ENCODE assay signal across 18 mouse cellular contexts in the genomic region with DNA sequence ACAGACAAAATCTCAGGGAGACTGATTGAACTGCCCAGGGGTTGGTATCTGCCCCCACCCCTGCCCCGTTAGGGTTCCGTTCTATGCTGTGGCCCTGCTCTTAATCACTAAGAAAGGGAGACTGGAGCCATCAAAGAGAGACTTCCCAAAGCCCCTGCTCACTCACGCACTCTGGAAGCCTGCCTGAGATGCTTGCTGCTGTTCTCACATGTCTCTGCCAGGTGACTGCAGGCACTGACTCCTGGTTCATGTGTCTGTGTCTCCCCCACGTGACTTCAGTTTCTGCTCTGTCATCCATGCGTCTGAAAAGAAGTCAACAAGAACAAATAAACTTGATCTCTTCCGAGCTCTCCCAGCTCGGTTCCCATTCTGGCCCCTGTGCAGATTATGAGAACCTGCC. TPM values are rescaled to one million over a fixed set of nuclear protein-coding genes. Genes with fewer than 3 reads are reported as not detected.
DNase-seq lines count a peak whose midpoint lies in the region; ATAC-seq lines count a peak whose summit lies in the region.
"Not testable (repeated sequence)": the region's sequence is repeated elsewhere in the genome, so short reads cannot be mapped to it uniquely, and the experiment has no call there.
"Had no signal": no experiment of that assay in that cellular context is flagged by ENCODE, and none has a peak within 500 bp of the region (broad histone marks: within the 10 kb centered on the region; RNA-seq: fewer than 3 reads in every experiment).

No protein-coding gene starts in this region.

- H3K4me3 ChIP-seq in embryonic facial prominence, embryonic 14.5 days (ENCODE audit: low read depth, low read length); kidney, embryonic 16.5 days (ENCODE audit: low read length): not testable (repeated sequence)

- not testable (repeated sequence) for H3K9me3 ChIP-seq in embryonic facial prominence, embryonic 14.5 days (ENCODE audit: control insufficient read depth, low read length); kidney, embryonic 16.5 days (ENCODE audit: low read length)

- DNase-seq in embryonic facial prominence, embryonic 14.5 days (ENCODE audit: low spot score), result not testable (repeated sequence)
- DNase-seq in kidney, adult 18-20 months, result peak; percentile 66
- DNase-seq in kidney, adult 9 months, result peak; percentile 94
- peak; percentile 56 to 77 for DNase-seq in kidney, postnatal 36 days
- peak; percentile 61 for DNase-seq in lung, postnatal 36 days

- H3K4me1 ChIP-seq in embryonic facial prominence, embryonic 14.5 days (ENCODE audit: control insufficient read depth, insufficient read depth, low read length); kidney, embryonic 16.5 days (ENCODE audit: insufficient read depth, low read length): not testable (repeated sequence)

- H3K9ac ChIP-seq in embryonic facial prominence, embryonic 14.5 days (ENCODE audit: low read depth, low read length); kidney, embryonic 16.5 days (replicated peaks; ENCODE audit: low read length): not testable (repeated sequence)

- H3K4me2 ChIP-seq in embryonic facial prominence, embryonic 14.5 days (ENCODE audit: low read depth, low read length); kidney, embryonic 16.5 days (replicated peaks; ENCODE audit: low read depth, low read length): not testable (repeated sequence)

- not testable (repeated sequence) for H3K27ac ChIP-seq in embryonic facial prominence, embryonic 14.5 days (replicated peaks; ENCODE audit: low read depth, low read length); kidney, embryonic 16.5 days (ENCODE audit: low read length)

- H3K36me3 ChIP-seq in embryonic facial prominence, embryonic 14.5 days (ENCODE audit: control insufficient read depth, insufficient read depth, low read length); kidney, embryonic 16.5 days (ENCODE audit: insufficient read depth, low read length): not testable (repeated sequence)

- WGBS in embryonic facial prominence, embryonic 14.5 days, result 60% methylated on average over 6 of the region's 7 CpGs
- WGBS in kidney, embryonic 16.5 days, result 48% methylated on average over 7 of the region's 7 CpGs

- not testable (repeated sequence) for H3K27me3 ChIP-seq in embryonic facial prominence, embryonic 14.5 days (replicated peaks; ENCODE audit: control insufficient read depth, insufficient read depth, low read length); kidney, embryonic 16.5 days (ENCODE audit: insufficient read depth, low read length)

- ATAC-seq in embryonic facial prominence, embryonic 14.5 days (ENCODE audit: low read depth), result peak; percentile 32; the same call in 1 of the 2 replicates
- peak; percentile 19; the same call in 1 of the 2 replicates for ATAC-seq in kidney, embryonic 16.5 days (ENCODE audit: low FRiP score, low TSS enrichment)

RNA-seq across cellular contexts. Expression of gene Cyp2a5, which starts 2.4 kb away (rescaled TPM):
- 1.1 and 3.5 TPM in 2 replicates for polyA plus RNA-seq in embryonic facial prominence, embryonic 14.5 days (2014; fragmentation: Nextera tagmentation; extraction: Ambion mirVana)
- polyA plus RNA-seq in kidney, embryonic 16.5 days (2015; fragmentation: Nextera tagmentation; extraction: Ambion mirVana), result not detected in 2 replicates
- polyA plus RNA-seq: activated CD4-positive, CD25-positive, alpha-beta regulatory T cell, adult 4 months; embryonic facial prominence, embryonic 10.5 days; forebrain, embryonic 10.5 days; forebrain, embryonic 13.5 days; heart, embryonic 11.5 days; heart, embryonic 14.5 days; heart, postnatal 0 days had no signal

RNA-seq across cellular contexts. Expression of gene Cyp2g1, which starts 24.0 kb away (rescaled TPM):
- polyA plus RNA-seq in embryonic facial prominence, embryonic 14.5 days (2014; fragmentation: Nextera tagmentation; extraction: Ambion mirVana), result 4.6 and 6.1 TPM in 2 replicates
- polyA plus RNA-seq in kidney, embryonic 16.5 days (2015; fragmentation: Nextera tagmentation; extraction: Ambion mirVana), result not detected in 2 replicates
- polyA plus RNA-seq: activated CD4-positive, CD25-positive, alpha-beta regulatory T cell, adult 4 months; brain, embryonic 14.5 days; cortical plate, adult 2 months; embryonic facial prominence, embryonic 10.5 days; forebrain, embryonic 10.5 days; forebrain, embryonic 13.5 days; forebrain, embryonic 16.5 days; heart, embryonic 14.5 days; heart, postnatal 0 days; hindbrain, embryonic 12.5 days; hindbrain, embryonic 15.5 days had no signal
